Mouse (Mus musculus) thymus, postnatal 36 days (tissue): ENCODE measurements around the gene Naa16.

Experiments used
- DNase-seq, 2 experiments: peaks; one replicate each; pipeline ENCODE4 v3.0.0; 2022; ENCODE audit warnings: mixed read lengths in 2 of 2

Naa16 gene

GRCm38 (mm10) chr14:79275441-79275840 is 115.1 kb downstream of the Naa16 start:
- no peak for DNase-seq
